ENCODE assay signal across 10 mouse cellular contexts in the genomic region with DNA sequence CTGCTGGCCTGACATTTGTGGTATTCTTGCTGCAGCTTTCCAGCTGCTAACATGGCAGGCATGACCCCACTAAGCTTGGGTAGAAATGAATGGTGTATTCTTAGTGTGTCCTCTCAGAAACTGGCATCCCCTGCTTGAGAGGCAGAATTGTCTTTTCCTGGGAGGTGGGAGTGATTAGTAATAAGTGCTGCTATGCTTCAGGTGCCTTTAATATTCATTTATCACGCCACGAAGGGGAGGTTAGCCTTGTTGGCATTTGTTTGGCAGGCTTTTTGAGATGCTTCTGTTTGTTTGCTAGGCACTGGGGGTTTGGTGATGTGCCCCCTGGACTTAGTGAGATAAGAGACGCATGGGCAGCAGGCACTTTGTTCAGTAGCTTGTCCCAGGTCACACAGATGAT. TPM values are rescaled to one million over a fixed set of nuclear protein-coding genes. Genes with fewer than 3 reads are reported as not detected.
DNase-seq lines count a peak whose midpoint lies in the region; ATAC-seq lines count a peak whose summit lies in the region.
"Had no signal": no experiment of that assay in that cellular context is flagged by ENCODE, and none has a peak within 500 bp of the region (broad histone marks: within the 10 kb centered on the region; RNA-seq: fewer than 3 reads in every experiment).

No protein-coding gene starts in this region.

- no peak for ATAC-seq in hindbrain, embryonic 15.5 days (ENCODE audit: low FRiP score, low read depth)
- ATAC-seq in midbrain, embryonic 12.5 days (ENCODE audit: low FRiP score, low read depth) = no peak
- no peak for ATAC-seq in activated CD4-positive, CD25-positive, alpha-beta regulatory T cell, adult 4 months

- H3K4me2 ChIP-seq in hindbrain, embryonic 15.5 days = peak overlapping the region; percentile 80
- H3K4me2 ChIP-seq in midbrain, embryonic 12.5 days (replicated peaks) = peak overlapping the region; percentile 74

- DNase-seq in heart, adult 11 months = peak; percentile 91
- no peak for DNase-seq in heart, adult 18-20 months
- no peak for DNase-seq in right cerebral cortex, adult 2 months (ENCODE audit: low spot score in 2 of 2)
- DNase-seq in urinary bladder, postnatal 25 days (ENCODE audit: low spot score) = no peak
- DNase-seq: kidney, postnatal 10 days; right cerebral cortex, adult 18-20 months had no signal

- no peak overlapping the region for H3K27ac ChIP-seq in brown adipose tissue, adult 24 weeks (replicated peaks; ENCODE audit: low read depth, low read length)
- no peak overlapping the region for H3K27ac ChIP-seq in hindbrain, embryonic 15.5 days (replicated peaks)
- H3K27ac ChIP-seq in midbrain, embryonic 12.5 days (replicated peaks) = no peak overlapping the region

- H3K4me3 ChIP-seq in brown adipose tissue, adult 24 weeks (ENCODE audit: insufficient read depth, low read depth, low read length) = peak overlapping the region; percentile 26
- peak overlapping the region; percentile 93; the same call in 1 of the 2 replicates for H3K4me3 ChIP-seq in hindbrain, embryonic 15.5 days
- peak overlapping the region; percentile 93; the same call in 1 of the 2 replicates for H3K4me3 ChIP-seq in midbrain, embryonic 12.5 days

- peaks cover 21% of the 10 kb centered on the region for H3K4me1 ChIP-seq in brown adipose tissue, adult 24 weeks (ENCODE audit: control insufficient read depth, insufficient read depth, insufficient read length, low read length)
- peaks cover 49% of the 10 kb centered on the region for H3K4me1 ChIP-seq in hindbrain, embryonic 15.5 days (replicated peaks)
- H3K4me1 ChIP-seq in midbrain, embryonic 12.5 days = peaks cover 30% of the 10 kb centered on the region

- H3K9me3 ChIP-seq in hindbrain, embryonic 15.5 days = no peaks in the 10 kb centered on the region
- H3K9me3 ChIP-seq in midbrain, embryonic 12.5 days = no peaks in the 10 kb centered on the region

- no peaks in the 10 kb centered on the region for H3K27me3 ChIP-seq in hindbrain, embryonic 15.5 days
- H3K27me3 ChIP-seq in midbrain, embryonic 12.5 days = peaks cover 9% of the 10 kb centered on the region; the same call in 1 of the 2 replicates

- 64% methylated on average over 3 of the region's 3 CpGs for WGBS in hindbrain, embryonic 15.5 days
- 65% methylated on average over 3 of the region's 3 CpGs for WGBS in midbrain, embryonic 12.5 days

- H3K9ac ChIP-seq in hindbrain, embryonic 15.5 days = no peak overlapping the region
- H3K9ac ChIP-seq in midbrain, embryonic 12.5 days (replicated peaks) = peak overlapping the region; percentile 97

- no peaks in the 10 kb centered on the region for H3K36me3 ChIP-seq in hindbrain, embryonic 15.5 days
- H3K36me3 ChIP-seq in midbrain, embryonic 12.5 days = no peaks in the 10 kb centered on the region

RNA-seq across cellular contexts. Expression of a gene that starts 11.3 kb away (rescaled TPM):
- 100 to 1,000 TPM; 202 to 222 TPM for total RNA-seq in heart, adult 18-20 months (2021)
- 156 and 232 TPM in 2 replicates for polyA plus RNA-seq in brown adipose tissue, adult 24 weeks (2012; ENCODE audit: insufficient read depth, insufficient read length, missing spikeins)
- polyA plus RNA-seq in hindbrain, embryonic 15.5 days (2015; fragmentation: Nextera tagmentation; extraction: Ambion mirVana) = 228 and 238 TPM in 2 replicates
- polyA plus RNA-seq in midbrain, embryonic 12.5 days (2016; fragmentation: Nextera tagmentation; extraction: Ambion mirVana) = 345 and 375 TPM in 2 replicates
- 1,000 to 10,000 TPM; 1,863 to 2,031 TPM for polyA plus RNA-seq in activated CD4-positive, CD25-positive, alpha-beta regulatory T cell, adult 4 months (2017; shearing (Covaris generic))

Comparison
In these comparisons a context has a peak if more than half of its experiments do, and no peak if none do; other contexts are left out.
1. H3K4me3 ChIP-seq: peak in every context shown above with its lines; median percentile 93 in hindbrain, embryonic 15.5 days; 93 in midbrain, embryonic 12.5 days; 26 in brown adipose tissue, adult 24 weeks.